13 mouse cellular contexts compared by ENCODE assay signal in genomic region chr7:101395471-101395870, GRCm38 (mm10). TPM values are rescaled to one million over a fixed set of nuclear protein-coding genes. Genes with fewer than 3 reads are reported as not detected.
DNase-seq lines count a peak whose midpoint lies in the region; ATAC-seq lines count a peak whose summit lies in the region.
"Had no signal": no experiment of that assay in that cellular context is flagged by ENCODE, and none has a peak within 500 bp of the region (broad histone marks: within the 10 kb centered on the region; RNA-seq: fewer than 3 reads in every experiment).

No protein-coding gene starts in this region.

- peak overlapping the region; percentile 49 for H3K4me2 ChIP-seq in kidney, embryonic 16.5 days (replicated peaks; ENCODE audit: low read depth, low read length)
- H3K4me2 ChIP-seq in embryonic facial prominence, embryonic 15.5 days (replicated peaks), result peak overlapping the region; percentile 62
- H3K4me2 ChIP-seq in heart, embryonic 13.5 days, result peak overlapping the region; percentile 61
- H3K4me2 ChIP-seq in limb, embryonic 12.5 days, result peak overlapping the region; percentile 42
- H3K4me2 ChIP-seq: neural tube, embryonic 12.5 days had no signal

- no peaks in the 10 kb centered on the region for H3K27me3 ChIP-seq in kidney, embryonic 16.5 days (ENCODE audit: insufficient read depth, low read length)
- H3K27me3 ChIP-seq in embryonic facial prominence, embryonic 15.5 days, result no peaks in the 10 kb centered on the region
- H3K27me3 ChIP-seq in heart, embryonic 13.5 days (replicated peaks), result no peaks in the 10 kb centered on the region
- no peaks in the 10 kb centered on the region for H3K27me3 ChIP-seq in limb, embryonic 12.5 days
- H3K27me3 ChIP-seq: neural tube, embryonic 12.5 days had no signal

- H3K9me3 ChIP-seq in kidney, embryonic 16.5 days (ENCODE audit: low read length), result no peaks in the 10 kb centered on the region
- H3K9me3 ChIP-seq in embryonic facial prominence, embryonic 15.5 days (replicated peaks), result no peaks in the 10 kb centered on the region
- H3K9me3 ChIP-seq in heart, embryonic 13.5 days, result no peaks in the 10 kb centered on the region
- no peaks in the 10 kb centered on the region for H3K9me3 ChIP-seq in limb, embryonic 12.5 days
- H3K9me3 ChIP-seq: neural tube, embryonic 12.5 days had no signal

- H3K27ac ChIP-seq in kidney, embryonic 16.5 days (ENCODE audit: low read length), result peak overlapping the region; percentile 98
- H3K27ac ChIP-seq in embryonic facial prominence, embryonic 15.5 days (replicated peaks), result peak overlapping the region; percentile 98
- H3K27ac ChIP-seq in heart, embryonic 13.5 days (replicated peaks), result 0 out of 2 replicates have a peak overlapping the region, but pooled peaks have one; percentile 86
- no peak overlapping the region; the same call in 1 of the 2 replicates for H3K27ac ChIP-seq in limb, embryonic 12.5 days
- H3K27ac ChIP-seq: macrophage; neural tube, embryonic 12.5 days had no signal

- H3K36me3 ChIP-seq in kidney, embryonic 16.5 days (ENCODE audit: insufficient read depth, low read length), result peaks cover 31% of the 10 kb centered on the region
- peaks cover 45% of the 10 kb centered on the region for H3K36me3 ChIP-seq in embryonic facial prominence, embryonic 15.5 days
- H3K36me3 ChIP-seq in heart, embryonic 13.5 days, result peaks cover 45% of the 10 kb centered on the region
- peaks cover 42% of the 10 kb centered on the region for H3K36me3 ChIP-seq in limb, embryonic 12.5 days
- H3K36me3 ChIP-seq: neural tube, embryonic 12.5 days had no signal

- H3K4me1 ChIP-seq in kidney, embryonic 16.5 days (ENCODE audit: insufficient read depth, low read length), result peaks cover 37% of the 10 kb centered on the region
- peaks cover 56% of the 10 kb centered on the region for H3K4me1 ChIP-seq in embryonic facial prominence, embryonic 15.5 days
- peaks cover 55% of the 10 kb centered on the region for H3K4me1 ChIP-seq in heart, embryonic 13.5 days
- peaks cover 40% of the 10 kb centered on the region for H3K4me1 ChIP-seq in limb, embryonic 12.5 days (replicated peaks)

- 73% methylated on average over 2 of the region's 2 CpGs for WGBS in kidney, embryonic 16.5 days
- 52% methylated on average over 2 of the region's 2 CpGs for WGBS in embryonic facial prominence, embryonic 15.5 days
- WGBS in heart, embryonic 13.5 days, result 81% methylated on average over 2 of the region's 2 CpGs
- WGBS in limb, embryonic 12.5 days, result 89% methylated on average over 2 of the region's 2 CpGs

- H3K9ac ChIP-seq in kidney, embryonic 16.5 days (replicated peaks; ENCODE audit: low read length), result peak overlapping the region; percentile 67
- H3K9ac ChIP-seq in embryonic facial prominence, embryonic 15.5 days, result 0 out of 2 replicates have a peak overlapping the region, but pooled peaks have one; percentile 53
- peak overlapping the region; percentile 73; the same call in 1 of the 2 replicates for H3K9ac ChIP-seq in heart, embryonic 13.5 days
- no peak overlapping the region for H3K9ac ChIP-seq in limb, embryonic 12.5 days (replicated peaks)
- H3K9ac ChIP-seq: neural tube, embryonic 12.5 days had no signal

- DNase-seq in kidney, adult 18-20 months, result no peak
- DNase-seq in yolk sac, embryonic 10.5 days (ENCODE audit: low spot score), result no peak
- no peak for DNase-seq in Muller cell, postnatal 12 days (ENCODE audit: inconsistent ontology term)
- DNase-seq: adrenal gland, adult 2 months; cerebellum, adult 11 months; right cerebral cortex, postnatal 4 days; thymus, adult 2 months had no signal

- ATAC-seq in kidney, embryonic 16.5 days (ENCODE audit: low FRiP score, low TSS enrichment), result peak; percentile 11; the same call in 1 of the 2 replicates
- ATAC-seq in embryonic facial prominence, embryonic 15.5 days (ENCODE audit: insufficient number of reproducible peaks, low FRiP score, low TSS enrichment, low read depth), result no peak
- no peak for ATAC-seq in heart, embryonic 13.5 days (ENCODE audit: extremely low read depth, insufficient number of reproducible peaks, low FRiP score, low TSS enrichment)
- no peak for ATAC-seq in limb, embryonic 12.5 days (ENCODE audit: insufficient number of reproducible peaks, insufficient read depth, low FRiP score, low TSS enrichment, low read depth)

- peak overlapping the region; percentile 48 for H3K4me3 ChIP-seq in kidney, embryonic 16.5 days (ENCODE audit: low read length)
- peak overlapping the region; percentile 46 for H3K4me3 ChIP-seq in embryonic facial prominence, embryonic 15.5 days (replicated peaks)
- H3K4me3 ChIP-seq in heart, embryonic 13.5 days, result peak overlapping the region; percentile 41
- no peak overlapping the region for H3K4me3 ChIP-seq in limb, embryonic 12.5 days (replicated peaks)
- H3K4me3 ChIP-seq: neural tube, embryonic 12.5 days had no signal

RNA-seq across cellular contexts. Expression of gene Gm45837, which starts 15.2 kb away (rescaled TPM):
- polyA plus RNA-seq in kidney, embryonic 16.5 days (2015; fragmentation: Nextera tagmentation; extraction: Ambion mirVana), result 9.9 TPM in 1 of 2 replicates, not detected in the other
- polyA plus RNA-seq in embryonic facial prominence, embryonic 15.5 days (2015; fragmentation: Nextera tagmentation; extraction: Ambion mirVana), result 3.4 and 9.6 TPM in 2 replicates
- not detected in 2 replicates for polyA plus RNA-seq in heart, embryonic 13.5 days (2015; fragmentation: Nextera tagmentation; extraction: Ambion mirVana)
- polyA plus RNA-seq in limb, embryonic 12.5 days (2016; fragmentation: Nextera tagmentation; extraction: Ambion mirVana), result not detected in 2 replicates
- polyA plus RNA-seq: macrophage; neural tube, embryonic 12.5 days; thymus, adult 2 months had no signal

RNA-seq across cellular contexts. Expression of gene Pde2a, which starts 26.0 kb away (rescaled TPM):
- polyA plus RNA-seq in kidney, embryonic 16.5 days (2015; fragmentation: Nextera tagmentation; extraction: Ambion mirVana), result 31.6 and 46.5 TPM in 2 replicates
- 10.0 and 12.5 TPM in 2 replicates for polyA plus RNA-seq in embryonic facial prominence, embryonic 15.5 days (2015; fragmentation: Nextera tagmentation; extraction: Ambion mirVana)
- 10.4 and 11.5 TPM in 2 replicates for polyA plus RNA-seq in heart, embryonic 13.5 days (2015; fragmentation: Nextera tagmentation; extraction: Ambion mirVana)
- 8.9 and 9.0 TPM in 2 replicates for polyA plus RNA-seq in limb, embryonic 12.5 days (2016; fragmentation: Nextera tagmentation; extraction: Ambion mirVana)

RNA-seq across cellular contexts. Expression of gene Arap1, which starts 47.6 kb away (rescaled TPM):
- polyA plus RNA-seq in kidney, embryonic 16.5 days (2015; fragmentation: Nextera tagmentation; extraction: Ambion mirVana), result 106 and 112 TPM in 2 replicates
- 82.5 and 82.8 TPM in 2 replicates for polyA plus RNA-seq in embryonic facial prominence, embryonic 15.5 days (2015; fragmentation: Nextera tagmentation; extraction: Ambion mirVana)
- polyA plus RNA-seq in heart, embryonic 13.5 days (2015; fragmentation: Nextera tagmentation; extraction: Ambion mirVana), result 25.6 and 26.3 TPM in 2 replicates
- 18.0 and 24.0 TPM in 2 replicates for polyA plus RNA-seq in limb, embryonic 12.5 days (2016; fragmentation: Nextera tagmentation; extraction: Ambion mirVana)
